Mouse (Mus musculus) forebrain, embryonic 10.5 days (tissue): ENCODE measurements around the gene Kazn. TPM values are rescaled to one million over a fixed set of nuclear protein-coding genes. Genes with fewer than 3 reads are reported as not detected.

Experiments used
- DNase-seq: peaks from one replicate; pipeline ENCODE4 v3.0.0-alpha.2; 2017; ENCODE audit warnings: low spot score; ENCODE audit errors: extremely low spot score
- H3K27ac ChIP-seq: fragments of 300-500 bp; sonication (generic); 2 replicates; pipeline ENCODE4 v1.5.1; 2016; ENCODE audit warnings: mild to moderate bottlenecking
- H3K27me3 ChIP-seq: fragments of 300-500 bp; sonication (generic); 2 replicates; pipeline ENCODE4 v1.6.1; 2016; ENCODE audit warnings: mild to moderate bottlenecking; ENCODE audit not compliant: poor library complexity, severe bottlenecking
- H3K36me3 ChIP-seq: fragments of 300-500 bp; sonication (generic); replicated peaks from 2 replicates; pipeline ENCODE4 v1.6.1; 2016; ENCODE audit warnings: mild to moderate bottlenecking, moderate library complexity
- H3K4me1 ChIP-seq: fragments of 300-500 bp; sonication (generic); 2 replicates; pipeline ENCODE4 v1.6.1; 2016
- H3K4me3 ChIP-seq: fragments of 300-500 bp; sonication (generic); 2 replicates; pipeline ENCODE4 v1.5.1; 2016; ENCODE audit warnings: mild to moderate bottlenecking, moderate library complexity
- H3K9me3 ChIP-seq: fragments of 300-500 bp; sonication (generic); 2 replicates; pipeline ENCODE4 v1.6.1; 2016; ENCODE audit warnings: mild to moderate bottlenecking, moderate library complexity
- WGBS: fragments of 180-500 bp; shearing (Covaris S2); methylation state at CpG from one replicate; pipeline ENCODE4 v1.1.7; 2016; 5-methylcytosine and 5-hydroxymethylcytosine counted together
- polyA plus RNA-seq: library from polyadenylated mRNA; unstranded; fragments of >200 nt; fragmentation: Nextera tagmentation; extraction: Ambion mirVana; gene quantifications from 2 replicates; pipeline ENCODE4 v1.2.1, GENCODE M21; 2016

Gene Kazn
- polyA plus RNA-seq, 1 experiment from 2014 or later: 11.4 TPM

DNA sequence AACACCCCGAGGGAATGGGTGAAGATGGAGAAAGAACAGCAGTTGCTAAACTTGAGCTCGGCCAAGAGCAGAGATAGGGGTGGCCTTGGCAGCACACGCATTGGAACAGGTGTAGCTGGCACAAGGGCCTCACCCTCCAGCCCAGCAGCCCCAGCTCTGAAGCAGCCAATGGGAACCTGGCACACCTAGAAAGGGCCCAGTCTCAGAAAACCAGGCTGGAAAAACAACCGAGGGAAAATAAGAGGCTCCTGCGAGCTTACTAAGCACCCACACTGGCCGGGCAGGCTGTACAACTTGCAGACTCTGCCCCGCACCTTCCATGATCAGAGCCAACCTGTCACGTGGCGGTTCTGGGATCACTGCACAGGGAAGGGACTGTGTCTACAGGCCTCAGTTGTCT lies 26.8 kb downstream of the Kazn start:
- 92% methylated on average over 9 of the region's 9 CpGs for WGBS
- 0 out of 2 replicates have a peak overlapping the region, but pooled peaks have one; percentile 8 for H3K27ac ChIP-seq
- H3K4me3 ChIP-seq: no peak overlapping the region
- H3K36me3 ChIP-seq: peaks cover 15% of the 10 kb centered on the region
- peaks cover 51% of the 10 kb centered on the region for H3K4me1 ChIP-seq
- no peak for DNase-seq
- no peaks in the 10 kb centered on the region for H3K9me3 ChIP-seq
- no peaks in the 10 kb centered on the region for H3K27me3 ChIP-seq

- H3K27me3 ChIP-seq: no peaks in the 10 kb centered on the region
- peaks cover 21% of the 10 kb centered on the region for H3K36me3 ChIP-seq
- peaks cover 32% of the 10 kb centered on the region for H3K4me1 ChIP-seq
- H3K4me3 ChIP-seq: no peak overlapping the region
- H3K9me3 ChIP-seq: no peaks in the 10 kb centered on the region
- DNase-seq: no peak
- 0 out of 2 replicates have a peak overlapping the region, but pooled peaks have one; percentile 15 for H3K27ac ChIP-seq
- 73% methylated on average over 9 of the region's 9 CpGs for WGBS
Measured at GRCm38 (mm10) chr4:142209884-142210283, 29.3 kb downstream of the Kazn start.

DNA sequence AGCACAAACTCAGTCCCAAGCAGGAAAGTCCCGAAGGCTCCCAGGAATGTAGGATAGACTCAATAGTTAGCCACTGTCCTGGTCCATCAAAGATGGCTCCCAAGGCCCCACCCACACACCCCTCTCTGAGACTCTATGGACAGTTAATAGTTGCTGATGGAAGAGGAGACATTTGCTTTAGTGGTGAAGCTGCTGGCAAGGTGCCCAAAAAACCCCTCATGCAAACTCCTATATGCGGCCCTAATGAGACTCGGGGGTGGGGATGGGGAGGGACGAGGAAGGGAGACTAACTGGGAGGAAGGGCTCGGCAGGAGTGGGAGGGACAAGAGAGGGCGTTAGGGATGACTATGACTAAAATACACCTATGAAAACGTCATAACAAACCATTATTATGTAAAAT lies 29.7 kb downstream of the Kazn start:
- Histone ChIP-seq H3K4me1 (peaks cover 30% of the 10 kb centered on the region), H3K27me3 (no peaks in the 10 kb centered on the region), H3K36me3 (peaks cover 21% of the 10 kb centered on the region), H3K27ac (no peak overlapping the region), H3K4me3 (no peak overlapping the region), H3K9me3 (no peaks in the 10 kb centered on the region)
- no peak for DNase-seq
- 83% methylated on average over 7 of the region's 7 CpGs for WGBS

GRCm38 (mm10) chr4:142205693-142206092 lies 33.5 kb downstream of the Kazn start:
- Histone ChIP-seq H3K27ac (no peak overlapping the region), H3K4me3 (no peak overlapping the region), H3K9me3 (no peaks in the 10 kb centered on the region), H3K27me3 (no peaks in the 10 kb centered on the region), H3K4me1 (peaks cover 12% of the 10 kb centered on the region; the same call in 1 of the 2 replicates), H3K36me3 (peaks cover 35% of the 10 kb centered on the region)
- no peak for DNase-seq
- 88% methylated on average over 6 of the region's 6 CpGs for WGBS

GRCm38 (mm10) chr4:142196626-142197025 lies 42.6 kb downstream of the Kazn start:
- DNase-seq: no peak
- 82% methylated on average over 6 of the region's 6 CpGs for WGBS

DNA sequence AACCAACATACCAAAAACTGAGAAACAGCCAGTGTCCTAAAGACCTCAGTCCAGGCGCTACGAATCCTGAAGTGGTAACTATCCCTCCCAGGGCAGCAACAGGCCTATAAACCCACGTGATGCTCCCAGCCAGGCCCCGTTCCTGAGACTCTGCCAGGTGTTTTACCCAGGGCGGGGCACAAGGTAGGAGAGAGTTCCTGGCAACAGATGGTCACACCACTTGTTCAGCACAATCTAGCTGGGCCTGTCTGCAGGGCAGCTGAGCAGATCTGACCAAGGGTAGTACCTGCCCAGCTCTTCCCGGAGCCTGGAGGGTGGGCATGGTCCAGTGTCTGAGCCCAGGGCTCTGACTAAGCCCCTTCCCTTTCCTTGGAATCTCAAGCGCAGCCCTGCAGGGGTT lies 45.4 kb downstream of the Kazn start:
- no peaks in the 10 kb centered on the region; the same call in 1 of the 2 replicates for H3K36me3 ChIP-seq
- H3K27me3 ChIP-seq: no peaks in the 10 kb centered on the region
- H3K27ac ChIP-seq: peak overlapping the region; percentile 15; the same call in 1 of the 2 replicates
- peaks cover 10% of the 10 kb centered on the region for H3K4me1 ChIP-seq
- H3K4me3 ChIP-seq: no peak overlapping the region
- no peaks in the 10 kb centered on the region for H3K9me3 ChIP-seq
- WGBS: 90% methylated on average over 7 of the region's 7 CpGs
- no peak for DNase-seq

More at GRCm38 (mm10) chr4:142196626-142197025, 42.6 kb downstream of the Kazn start:
- Histone ChIP-seq H3K36me3 (peaks cover 13% of the 10 kb centered on the region), H3K4me3 (no peak overlapping the region), H3K9me3 (peaks cover 5% of the 10 kb centered on the region), H3K4me1 (peaks cover 10% of the 10 kb centered on the region), H3K27ac (no peak overlapping the region), H3K27me3 (no peaks in the 10 kb centered on the region)

- Histone ChIP-seq H3K4me1 (peaks cover 14% of the 10 kb centered on the region), H3K9me3 (no peaks in the 10 kb centered on the region), H3K36me3 (no peaks in the 10 kb centered on the region; the same call in 1 of the 2 replicates), H3K27me3 (no peaks in the 10 kb centered on the region), H3K4me3 (no peak overlapping the region), H3K27ac (no peak overlapping the region)
- no peak for DNase-seq
- WGBS: 91% methylated on average over 8 of the region's 8 CpGs
Measured at GRCm38 (mm10) chr4:142193151-142193578, 46.0 kb downstream of the Kazn start.

GRCm38 (mm10) chr4:142189960-142190359 lies 49.2 kb downstream of the Kazn start:
- 93% methylated on average over 8 of the region's 8 CpGs for WGBS
- H3K4me1 ChIP-seq: peaks cover 14% of the 10 kb centered on the region
- no peak overlapping the region for H3K4me3 ChIP-seq
- no peaks in the 10 kb centered on the region for H3K27me3 ChIP-seq
- DNase-seq: no peak
- no peak overlapping the region for H3K27ac ChIP-seq
- 0 out of 2 replicates have a peak, but pooled peaks cover 5% of the 10 kb centered on the region for H3K9me3 ChIP-seq
- peaks cover 5% of the 10 kb centered on the region for H3K36me3 ChIP-seq

DNA sequence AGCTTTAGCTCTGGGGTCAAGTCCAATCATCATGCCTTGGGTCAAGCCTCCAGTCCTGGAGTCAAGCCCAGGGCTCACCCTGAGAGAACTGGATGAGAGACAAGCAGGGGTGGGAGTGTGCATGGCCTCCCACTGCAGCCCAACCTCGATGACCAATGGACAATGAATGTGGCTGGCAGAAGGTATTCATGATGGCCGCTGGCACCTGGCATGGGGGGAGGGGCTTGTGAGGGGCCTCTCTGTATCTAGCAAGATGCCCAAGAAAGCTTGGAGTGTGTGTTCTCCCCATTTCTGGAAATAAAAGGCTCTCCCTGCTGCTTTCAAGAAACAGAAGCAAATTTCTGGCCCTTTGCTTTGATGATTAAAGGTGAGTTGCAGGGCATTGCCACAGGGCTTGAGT lies 50.7 kb downstream of the Kazn start:
- Histone ChIP-seq H3K27ac (no peak overlapping the region), H3K4me3 (no peak overlapping the region), H3K4me1 (peaks cover 13% of the 10 kb centered on the region; the same call in 1 of the 2 replicates), H3K36me3 (peaks cover 8% of the 10 kb centered on the region), H3K9me3 (0 out of 2 replicates have a peak, but pooled peaks cover 5% of the 10 kb centered on the region), H3K27me3 (no peaks in the 10 kb centered on the region)
- whole genome bisulfite sequencing: 93% methylated on average over 2 of the region's 2 CpGs
- DNase-seq: no peak

DNA sequence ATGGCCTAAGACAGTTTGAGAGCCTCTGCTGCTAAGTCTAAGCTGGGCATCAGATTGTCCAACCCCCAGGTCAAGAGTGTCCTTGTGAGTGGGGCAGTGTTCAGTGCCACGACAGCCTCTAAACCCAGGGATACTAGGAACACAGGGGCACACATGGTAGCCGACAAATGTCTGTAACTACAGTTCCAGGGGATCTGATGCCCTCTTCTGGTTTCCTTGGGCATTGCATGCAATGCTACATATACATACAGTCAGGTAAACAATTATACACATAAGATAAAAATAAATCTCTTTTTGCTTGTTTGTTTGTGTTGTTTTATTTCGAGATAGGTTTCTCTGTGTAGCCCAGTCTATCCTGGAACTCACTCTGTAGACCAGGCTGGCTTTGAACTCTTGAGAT lies 53.0 kb downstream of the Kazn start:
- WGBS: 88% methylated on average over 3 of the region's 3 CpGs
- peaks cover 8% of the 10 kb centered on the region for H3K36me3 ChIP-seq
- H3K27me3 ChIP-seq: no peaks in the 10 kb centered on the region
- H3K4me3 ChIP-seq: no peak overlapping the region
- H3K4me1 ChIP-seq: 0 out of 2 replicates have a peak, but pooled peaks cover 12% of the 10 kb centered on the region
- 0 out of 2 replicates have a peak, but pooled peaks cover 5% of the 10 kb centered on the region for H3K9me3 ChIP-seq
- DNase-seq: no peak
- H3K27ac ChIP-seq: no peak overlapping the region

DNA sequence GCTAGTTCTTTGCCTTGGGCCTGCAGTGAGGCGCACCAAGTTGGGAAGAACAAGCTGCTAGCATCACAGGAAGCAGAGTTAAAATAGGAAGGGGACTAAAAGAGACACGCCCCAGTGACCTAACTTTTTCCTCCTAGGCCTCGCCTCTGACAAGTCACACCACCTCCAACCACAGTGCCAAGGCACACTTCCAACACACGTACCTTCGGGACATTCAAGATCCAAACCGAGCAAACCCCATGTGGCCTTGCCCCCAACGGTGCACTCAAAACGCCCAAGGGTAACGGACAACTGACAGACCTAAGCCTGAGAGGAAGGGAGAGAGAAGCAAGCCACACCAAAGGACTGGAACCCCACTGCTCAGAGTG lies 53.7 kb downstream of the Kazn start:
- 0 out of 2 replicates have a peak, but pooled peaks cover 5% of the 10 kb centered on the region for H3K9me3 ChIP-seq
- DNase-seq: no peak
- H3K27me3 ChIP-seq: no peaks in the 10 kb centered on the region
- peaks cover 8% of the 10 kb centered on the region for H3K36me3 ChIP-seq
- H3K27ac ChIP-seq: no peak overlapping the region
- H3K4me3 ChIP-seq: no peak overlapping the region
- 94% methylated on average over 9 of the region's 9 CpGs for WGBS
- H3K4me1 ChIP-seq: peaks cover 17% of the 10 kb centered on the region

DNA sequence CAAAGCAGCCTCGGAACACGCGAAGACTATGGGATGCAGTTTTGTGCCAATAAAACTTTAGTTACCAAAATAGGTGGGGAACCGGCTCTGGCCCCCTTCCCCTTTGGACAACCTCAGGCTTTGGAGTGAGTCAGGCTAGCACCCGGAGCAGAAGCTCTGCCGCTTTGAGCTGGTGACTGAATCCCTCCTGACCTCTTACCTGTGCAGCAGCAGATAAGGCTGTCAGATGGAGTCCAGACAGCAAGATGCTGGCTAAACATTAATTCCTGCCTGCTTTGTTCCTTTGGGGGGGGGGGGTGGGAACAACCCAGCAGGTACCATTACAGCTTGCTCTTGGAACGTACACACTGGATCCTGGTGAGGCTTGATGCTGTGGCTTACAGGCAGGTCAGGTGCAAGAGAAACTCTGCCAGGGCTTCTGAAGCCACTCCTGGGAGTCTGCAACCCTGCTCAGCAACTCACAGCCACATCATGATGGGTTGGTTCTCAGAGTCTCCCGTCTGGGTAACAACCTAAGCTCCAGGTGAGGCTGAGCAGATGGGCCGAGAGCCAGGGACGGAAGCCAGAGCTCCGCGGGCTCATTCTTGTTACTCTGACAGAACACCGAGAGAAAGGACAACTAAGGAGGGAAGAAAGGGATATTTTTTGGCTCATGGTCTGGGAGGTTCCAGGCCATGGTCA lies 54.2 kb downstream of the Kazn start:
- DNase-seq: no peak
- H3K9me3 ChIP-seq: 0 out of 2 replicates have a peak, but pooled peaks cover 5% of the 10 kb centered on the region
- H3K4me3 ChIP-seq: no peak overlapping the region
- no peak overlapping the region for H3K27ac ChIP-seq
- 95% methylated on average over 13 of the region's 13 CpGs for WGBS
- H3K27me3 ChIP-seq: no peaks in the 10 kb centered on the region
- peaks cover 23% of the 10 kb centered on the region for H3K4me1 ChIP-seq
- H3K36me3 ChIP-seq: peaks cover 8% of the 10 kb centered on the region

GRCm38 (mm10) chr4:142183591-142183990 lies 55.6 kb downstream of the Kazn start:
- Histone ChIP-seq H3K36me3 (peaks cover 8% of the 10 kb centered on the region), H3K27me3 (no peaks in the 10 kb centered on the region), H3K4me1 (peaks cover 30% of the 10 kb centered on the region), H3K27ac (no peak overlapping the region), H3K9me3 (0 out of 2 replicates have a peak, but pooled peaks cover 5% of the 10 kb centered on the region), H3K4me3 (no peak overlapping the region)
- DNase-seq: no peak
- 74% methylated on average over 1 of the region's 1 CpGs for WGBS
